Mouse (Mus musculus): ENCODE data around the gene Eno3. TPM values are rescaled to one million over a fixed set of nuclear protein-coding genes. Genes with fewer than 3 reads are reported as not detected.

Eno3 gene
- total and polyA plus RNA-seq, 2 experiments from 2014 or later: 7.6 to 9.9 TPM

DNA sequence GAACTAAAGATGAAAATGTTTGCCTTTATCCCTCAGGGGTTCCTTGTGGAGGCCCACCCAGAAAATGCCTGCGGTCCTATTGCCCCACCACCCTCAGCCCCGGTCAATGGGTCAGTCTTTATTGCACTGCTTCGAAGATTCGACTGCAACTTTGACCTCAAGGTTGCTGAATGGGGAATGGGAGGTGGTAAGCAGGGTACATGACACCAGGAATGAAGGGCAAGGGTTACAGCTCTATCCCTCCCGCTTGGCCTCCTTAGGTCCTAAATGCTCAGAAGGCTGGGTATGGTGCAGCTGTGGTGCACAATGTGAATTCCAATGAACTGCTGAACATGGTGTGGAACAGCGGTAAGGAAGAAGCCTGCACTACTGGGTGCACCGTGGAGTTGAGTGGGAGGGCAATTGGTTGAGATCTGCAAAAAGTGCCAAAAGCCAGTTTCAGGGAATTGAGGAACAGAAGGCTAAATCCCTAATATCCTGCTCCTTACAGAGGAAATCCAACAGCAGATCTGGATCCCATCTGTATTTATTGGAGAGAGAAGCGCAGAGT is 7.7 kb upstream of the Eno3 start:
- Histone ChIP-seq H3K4me3 (ENCODE audit: low read depth, low read length) (no peak overlapping the region), H3K4me2 (ENCODE audit: low read depth, low read length, poor library complexity, severe bottlenecking) (no peak overlapping the region), H3K27me3 (ENCODE audit: insufficient read depth, low read length) (no peaks in the 10 kb centered on the region), H3K36me3 (ENCODE audit: insufficient read depth, low read length) (peaks cover 38% of the 10 kb centered on the region), H3K9ac (replicated peaks; ENCODE audit: low read length, poor library complexity, severe bottlenecking) (no peak overlapping the region), H3K4me1 (ENCODE audit: insufficient read depth, low read length) (peaks cover 13% of the 10 kb centered on the region), H3K27ac (ENCODE audit: low read depth, low read length) (no peak overlapping the region), H3K9me3 (ENCODE audit: low read length) (no peaks in the 10 kb centered on the region)
- ATAC-seq (ENCODE audit: low FRiP score) (no peak), DNase-seq (ENCODE audit: low spot score) (no peak)
- no peak for TF ChIP-seq CTCF (IDR thresholded peaks at IDR 0.05)
- WGBS: 87% methylated on average over 8 of the region's 8 CpGs

DNA sequence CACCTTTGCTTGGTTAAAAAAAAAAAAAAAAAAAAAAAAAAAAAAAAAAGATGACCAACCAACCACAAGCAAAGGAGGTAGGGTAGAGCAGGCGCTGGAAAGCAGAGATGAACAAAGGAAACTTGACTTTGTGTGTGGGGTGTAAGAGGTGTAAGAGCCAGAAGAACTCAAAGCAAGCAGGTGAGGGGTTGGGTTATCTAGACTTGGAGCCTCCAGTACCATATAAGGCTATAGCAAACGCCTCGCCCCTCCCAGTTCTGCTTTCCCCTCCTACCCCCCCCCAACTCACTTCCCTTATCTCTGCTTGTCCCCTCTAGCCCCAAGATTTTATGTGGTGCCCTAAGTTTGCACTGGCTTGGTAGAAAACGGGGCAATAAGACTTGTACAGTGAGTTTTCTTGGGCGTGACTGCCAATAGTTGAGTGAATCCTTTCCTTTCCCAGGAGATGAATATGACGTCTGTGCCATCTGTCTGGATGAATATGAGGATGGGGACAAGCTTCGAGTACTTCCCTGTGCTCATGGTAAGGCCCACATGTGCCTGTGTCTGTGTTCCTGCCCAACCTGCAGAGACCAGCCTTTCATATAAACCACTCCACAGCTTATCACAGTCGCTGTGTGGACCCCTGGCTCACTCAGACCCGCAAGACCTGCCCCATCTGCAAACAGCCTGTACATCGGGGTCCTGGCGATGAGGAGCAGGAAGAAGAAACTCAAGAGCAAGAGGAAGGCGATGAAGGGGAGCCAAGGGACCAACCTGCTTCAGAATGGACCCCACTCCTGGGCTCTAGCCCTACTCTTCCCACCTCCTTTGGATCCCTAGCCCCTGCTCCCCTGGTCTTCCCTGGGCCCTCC is 6.5 kb upstream of the Eno3 start:
- Histone ChIP-seq H3K9ac (replicated peaks; ENCODE audit: low read length, poor library complexity, severe bottlenecking) (no peak overlapping the region), H3K4me2 (ENCODE audit: low read depth, low read length, poor library complexity, severe bottlenecking) (no peak overlapping the region), H3K4me3 (ENCODE audit: low read depth, low read length) (no peak overlapping the region), H3K9me3 (ENCODE audit: low read length) (no peaks in the 10 kb centered on the region), H3K36me3 (ENCODE audit: insufficient read depth, low read length) (peaks cover 27% of the 10 kb centered on the region), H3K27ac (ENCODE audit: low read depth, low read length) (no peak overlapping the region), H3K27me3 (ENCODE audit: insufficient read depth, low read length) (no peaks in the 10 kb centered on the region), H3K4me1 (ENCODE audit: insufficient read depth, low read length) (peaks cover 13% of the 10 kb centered on the region)
- no peak for TF ChIP-seq CTCF (IDR thresholded peaks at IDR 0.05)
- DNase-seq (ENCODE audit: low spot score): no peak
- ATAC-seq (ENCODE audit: low FRiP score): no peak
- WGBS: 80% methylated on average over 12 of the region's 12 CpGs

DNA sequence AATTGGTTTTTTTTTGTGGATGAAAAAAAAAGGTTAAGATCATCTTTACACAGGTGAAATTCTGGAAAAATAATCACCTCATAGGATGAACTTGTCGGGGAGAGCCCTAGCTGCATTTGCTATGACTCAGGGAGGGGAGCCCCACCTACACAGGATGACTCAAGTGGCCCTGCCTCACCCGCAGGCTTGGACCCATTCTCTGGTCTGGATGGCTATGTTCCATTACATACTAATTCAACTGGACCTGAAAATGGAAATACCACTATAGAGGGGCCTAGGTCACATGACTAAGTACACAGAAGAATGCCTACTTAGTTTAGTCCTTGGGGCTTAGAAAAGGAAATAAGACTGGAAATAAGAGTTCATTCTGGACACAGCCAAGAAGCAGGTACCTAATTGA is 5.6 kb upstream of the Eno3 start:
- H3K36me3 ChIP-seq (ENCODE audit: insufficient read depth, low read length): peaks cover 27% of the 10 kb centered on the region
- H3K4me1 ChIP-seq (ENCODE audit: insufficient read depth, low read length): peaks cover 10% of the 10 kb centered on the region
- ATAC-seq (ENCODE audit: low FRiP score) (no peak), DNase-seq (ENCODE audit: low spot score) (no peak)
- H3K27ac ChIP-seq (ENCODE audit: low read depth, low read length): no peak overlapping the region
- WGBS: 80% methylated on average over 2 of the region's 2 CpGs
- TF ChIP-seq CTCF (IDR thresholded peaks at IDR 0.05): no peak
- no peaks in the 10 kb centered on the region for H3K9me3 ChIP-seq (ENCODE audit: low read length)
- H3K4me3 ChIP-seq (ENCODE audit: low read depth, low read length): no peak overlapping the region
- H3K27me3 ChIP-seq (ENCODE audit: insufficient read depth, low read length): no peaks in the 10 kb centered on the region
- H3K9ac ChIP-seq (replicated peaks; ENCODE audit: low read length, poor library complexity, severe bottlenecking): no peak overlapping the region
- H3K4me2 ChIP-seq (ENCODE audit: low read depth, low read length, poor library complexity, severe bottlenecking): no peak overlapping the region

DNA sequence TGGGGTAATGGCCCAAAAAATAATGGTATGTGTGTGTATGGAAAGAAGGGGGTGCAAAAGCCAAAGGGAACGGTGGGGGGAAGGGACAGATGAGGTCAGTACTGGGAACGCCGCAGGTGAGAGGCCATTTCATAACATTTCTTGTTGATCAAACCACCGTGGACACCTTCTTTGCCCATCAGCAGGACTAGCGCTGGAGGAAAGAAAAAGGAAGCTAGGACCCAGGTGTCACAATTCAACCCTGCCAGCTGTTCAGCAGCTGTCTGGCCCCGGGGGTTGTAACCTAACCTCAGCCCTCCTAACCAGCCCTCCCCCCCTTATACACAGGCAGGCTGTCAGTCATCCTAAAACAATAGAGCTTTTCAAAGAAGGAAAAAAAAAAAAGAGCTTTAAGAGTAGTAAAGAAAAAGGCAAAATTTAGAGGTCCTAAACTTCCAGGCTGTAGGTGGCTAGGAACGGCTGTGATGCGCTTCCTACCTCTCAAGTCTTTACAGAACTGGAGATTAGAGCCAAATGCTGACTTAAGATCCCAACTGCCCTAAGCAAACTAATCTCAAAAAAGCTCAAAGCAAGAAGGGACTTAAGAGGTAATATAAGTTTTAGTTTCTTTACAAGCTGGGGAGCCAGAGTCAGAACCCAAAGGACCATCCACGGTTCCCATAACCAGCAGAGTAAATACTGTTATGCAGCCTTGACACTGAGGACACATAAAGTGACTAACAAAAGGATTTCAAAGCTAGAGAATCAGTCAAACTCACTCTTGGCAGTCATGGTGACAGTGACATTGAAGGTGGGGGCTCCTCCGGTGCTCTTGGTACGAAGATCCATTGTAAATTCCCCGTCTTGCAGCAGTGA is 4.7 kb upstream of the Eno3 start:
- H3K4me3 ChIP-seq (ENCODE audit: low read depth, low read length): no peak overlapping the region
- no peak for TF ChIP-seq CTCF (IDR thresholded peaks at IDR 0.05)
- peaks cover 10% of the 10 kb centered on the region for H3K4me1 ChIP-seq (ENCODE audit: insufficient read depth, low read length)
- no peak overlapping the region for H3K27ac ChIP-seq (ENCODE audit: low read depth, low read length)
- peak overlapping the region; percentile 72 for H3K4me2 ChIP-seq (ENCODE audit: low read depth, low read length, poor library complexity, severe bottlenecking)
- peaks cover 27% of the 10 kb centered on the region for H3K36me3 ChIP-seq (ENCODE audit: insufficient read depth, low read length)
- DNase-seq (ENCODE audit: low spot score) (no peak), ATAC-seq (ENCODE audit: low FRiP score) (no peak)
- H3K27me3 ChIP-seq (ENCODE audit: insufficient read depth, low read length): no peaks in the 10 kb centered on the region
- H3K9ac ChIP-seq (replicated peaks; ENCODE audit: low read length, poor library complexity, severe bottlenecking): peak overlapping the region; percentile 98; the same call in 1 of the 2 replicates
- WGBS: 76% methylated on average over 12 of the region's 12 CpGs
- no peaks in the 10 kb centered on the region for H3K9me3 ChIP-seq (ENCODE audit: low read length)

DNA sequence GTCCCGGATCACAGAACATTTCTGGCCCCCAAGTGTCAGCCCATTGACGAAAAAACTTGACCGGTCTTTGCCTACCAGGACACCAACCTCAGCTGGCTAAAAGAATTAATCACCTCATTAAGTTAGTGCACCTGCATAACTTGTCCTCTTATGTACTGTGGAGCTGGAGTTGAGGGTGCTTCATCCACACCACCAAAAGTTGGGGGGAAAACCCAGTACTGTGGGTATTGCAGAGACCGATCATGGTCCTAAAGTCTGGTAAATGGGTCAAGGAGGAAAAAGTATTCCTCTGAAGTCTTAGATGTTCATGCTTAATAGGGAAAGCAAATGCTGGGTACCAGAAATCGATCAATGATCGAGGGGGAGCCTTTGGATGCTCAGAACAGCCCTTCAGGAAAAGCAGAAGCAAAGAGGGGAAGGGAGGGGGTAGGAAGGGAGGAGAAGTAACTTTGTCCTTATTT is 4.1 kb upstream of the Eno3 start:
- ATAC-seq (ENCODE audit: low FRiP score): no peak
- no peaks in the 10 kb centered on the region for H3K9me3 ChIP-seq (ENCODE audit: low read length)
- peak overlapping the region; percentile 72 for H3K4me2 ChIP-seq (ENCODE audit: low read depth, low read length, poor library complexity, severe bottlenecking)
- H3K27me3 ChIP-seq (ENCODE audit: insufficient read depth, low read length): no peaks in the 10 kb centered on the region
- no peak for DNase-seq (ENCODE audit: low spot score)
- peak overlapping the region; percentile 99 for H3K4me3 ChIP-seq (ENCODE audit: low read depth, low read length)
- H3K9ac ChIP-seq (replicated peaks; ENCODE audit: low read length, poor library complexity, severe bottlenecking): peak overlapping the region; percentile 98
- H3K27ac ChIP-seq (ENCODE audit: low read depth, low read length): peak overlapping the region; percentile 97; the same call in 1 of the 2 replicates
- no peak for TF ChIP-seq CTCF (IDR thresholded peaks at IDR 0.05)
- peaks cover 9% of the 10 kb centered on the region for H3K4me1 ChIP-seq (ENCODE audit: insufficient read depth, low read length)
- WGBS: 66% methylated on average over 6 of the region's 6 CpGs
- peaks cover 27% of the 10 kb centered on the region for H3K36me3 ChIP-seq (ENCODE audit: insufficient read depth, low read length)
